Mouse (Mus musculus): ENCODE measurements at regions not wholly inside any gene's neighbourhood (a gene's known extent, or its start where the extent isn't known, plus 50 kb on each side); places are given as distances from the start of the nearest gene placed in this dataset.

DNA sequence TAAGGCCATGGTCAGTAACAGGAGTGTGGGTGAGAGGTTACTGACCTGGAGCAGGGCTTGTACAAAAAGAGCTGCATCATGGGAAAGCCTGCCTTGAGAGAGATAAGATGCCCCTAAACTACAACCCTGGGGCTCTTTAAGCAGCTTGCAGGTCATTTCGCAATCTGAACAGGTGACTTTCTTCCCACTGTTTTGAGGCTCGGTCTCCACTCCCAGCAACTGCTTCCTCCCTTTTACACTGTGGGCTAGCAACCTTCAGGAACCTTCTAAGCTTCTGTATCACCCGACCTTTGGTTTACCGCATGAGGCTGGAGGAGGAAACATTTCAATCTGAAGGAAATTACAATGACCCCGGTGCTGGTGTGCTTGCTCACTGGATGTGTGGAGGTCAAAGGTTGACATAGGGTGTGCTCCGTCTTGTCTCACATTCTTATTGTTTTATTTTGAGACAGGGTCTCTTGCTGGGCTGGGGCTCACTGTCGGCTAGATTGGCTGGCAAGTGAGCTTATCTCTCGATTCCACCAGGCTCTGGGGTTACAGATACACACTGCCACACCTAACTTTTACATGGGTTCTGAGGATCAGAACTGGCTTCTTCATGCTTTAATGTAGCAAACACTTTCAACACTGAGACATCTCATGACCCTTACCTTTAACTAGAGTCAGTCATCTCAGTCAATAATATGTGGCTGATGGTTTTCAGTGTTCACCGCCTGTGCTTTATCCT, 71.1 kb upstream of the Ccdc71l start:
- TF ChIP-seq CTCF (conservative IDR thresholded peaks at IDR 0.05), result no peak
- no peak overlapping the region for H3K27ac ChIP-seq
- H3K4me3 ChIP-seq, result no peak overlapping the region
- no peak for DNase-seq (ENCODE audit: low spot score in 2 of 2)

DNA sequence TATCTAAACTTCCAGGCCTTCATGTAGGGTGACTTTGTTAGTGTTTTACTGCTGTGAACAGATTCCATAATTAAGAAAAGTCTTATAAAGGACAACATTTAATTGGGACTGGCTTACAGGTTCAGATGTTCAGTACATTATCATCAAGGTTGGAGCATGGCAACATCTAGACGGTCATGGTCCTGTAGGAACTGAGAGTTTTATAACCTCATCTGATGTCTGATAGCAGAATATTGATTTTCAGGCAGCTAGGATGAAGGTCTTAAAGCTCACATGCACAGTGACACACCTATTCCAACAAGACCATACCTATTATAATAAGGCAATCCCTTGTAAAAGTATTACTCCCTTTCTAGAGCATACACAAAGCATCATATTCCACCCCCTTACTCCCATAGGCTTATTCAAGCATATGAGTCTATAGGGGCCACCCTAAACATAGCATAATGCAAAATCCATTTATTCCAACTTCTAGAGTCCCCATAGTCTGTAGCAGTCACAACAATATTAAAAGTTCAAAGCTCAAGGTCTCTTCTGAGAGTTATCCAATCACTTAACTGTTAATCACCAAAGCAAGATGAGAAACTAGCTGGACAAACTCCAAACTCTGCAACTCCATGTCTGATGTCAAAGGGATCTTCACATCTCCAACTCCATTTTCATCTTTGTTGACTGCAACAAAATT, 63.3 kb upstream of the Ccdc71l start:
- no peak for TF ChIP-seq CTCF (conservative IDR thresholded peaks at IDR 0.05)
- no peak for DNase-seq (ENCODE audit: low spot score in 2 of 2)
- Histone ChIP-seq H3K27ac (no peak overlapping the region), H3K4me3 (no peak overlapping the region)
